Mouse (Mus musculus): Measurements from ENCODE around the gene Lgals4.

GRCm38 (mm10) chr7:28818861-28819452 is 14.7 kb upstream of the Lgals4 start:
- TF ChIP-seq CTCF (IDR thresholded peaks at IDR 0.05; ENCODE audit: control insufficient read depth, insufficient read depth, insufficient read length) (no peak), MAX (IDR thresholded peaks at IDR 0.05) (no peak)
